Mouse (Mus musculus): ENCODE data around the gene Fam171a2. TPM values are rescaled to one million over a fixed set of nuclear protein-coding genes. Genes with fewer than 3 reads are reported as not detected.
A peak's percentile ranks its signal among the peaks of the same experiment; 100 is the strongest.

Fam171a2 gene
- polyA plus RNA-seq, 1 experiment from 2014 or later = 2.5 TPM

DNA sequence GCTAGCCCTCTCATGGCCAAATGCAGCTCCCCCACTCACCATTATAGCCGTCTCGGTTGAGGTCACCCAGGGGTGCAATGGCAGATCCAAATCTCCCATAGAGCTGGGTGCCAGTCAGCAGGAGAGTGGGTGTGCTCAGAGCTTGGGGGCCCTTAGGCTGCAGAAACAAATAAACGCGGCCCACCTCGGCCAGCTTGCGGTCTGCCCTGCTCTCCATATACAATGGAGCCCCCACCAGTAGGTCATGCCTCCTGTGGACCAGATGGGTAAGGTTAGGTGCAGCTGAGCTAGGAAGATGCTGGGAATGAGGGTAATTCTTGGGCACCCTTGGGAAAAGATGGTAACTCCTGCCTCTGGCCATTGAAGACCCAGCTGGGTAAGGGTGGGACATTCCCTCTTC lies 17.4 kb upstream of the Fam171a2 start:
- H3K36me3 ChIP-seq (ENCODE audit: control insufficient read depth, insufficient read depth, low read length) = no peaks in the 10 kb centered on the region
- ATAC-seq (ENCODE audit: insufficient read depth, low FRiP score) = no peak
- H3K9ac ChIP-seq (ENCODE audit: low read length) = no peak overlapping the region
- no peak overlapping the region for H3K4me2 ChIP-seq (ENCODE audit: low read depth, low read length)
- peaks cover 19% of the 10 kb centered on the region for H3K4me1 ChIP-seq (ENCODE audit: control insufficient read depth, insufficient read depth, low read length)
- H3K27ac ChIP-seq (ENCODE audit: low read length) = no peak overlapping the region
- H3K9me3 ChIP-seq (replicated peaks; ENCODE audit: control insufficient read depth, low read length) = no peaks in the 10 kb centered on the region
- no peak overlapping the region for H3K4me3 ChIP-seq (replicated peaks; ENCODE audit: low read length)
- 96% methylated on average over 6 of the region's 6 CpGs for WGBS
- no peaks in the 10 kb centered on the region for H3K27me3 ChIP-seq (ENCODE audit: control insufficient read depth, insufficient read depth, low read length)

DNA sequence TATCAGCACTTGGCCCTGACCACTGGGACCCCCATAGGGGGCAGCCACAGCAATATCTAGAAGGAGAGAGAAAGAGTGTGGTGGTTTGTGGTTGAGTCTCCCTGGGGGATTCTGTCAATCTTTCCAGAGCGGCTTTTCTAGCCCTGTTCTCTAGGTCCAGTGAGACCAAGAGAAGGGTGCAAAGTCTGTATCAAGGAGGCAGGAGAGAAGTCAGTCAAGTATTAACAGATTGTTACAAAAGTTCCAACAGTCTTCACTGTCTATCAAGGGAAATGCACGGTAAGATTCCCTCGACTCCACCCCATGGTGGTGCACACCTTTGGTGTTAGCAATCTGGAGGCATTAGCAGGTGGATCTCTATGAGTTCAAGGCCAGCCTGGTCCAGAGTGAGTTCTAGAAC lies 14.3 kb upstream of the Fam171a2 start:
- Histone ChIP-seq H3K9me3 (replicated peaks; ENCODE audit: control insufficient read depth, low read length) (no peaks in the 10 kb centered on the region), H3K4me1 (ENCODE audit: control insufficient read depth, insufficient read depth, low read length) (peaks cover 13% of the 10 kb centered on the region), H3K4me3 (replicated peaks; ENCODE audit: low read length) (no peak overlapping the region), H3K27me3 (ENCODE audit: control insufficient read depth, insufficient read depth, low read length) (no peaks in the 10 kb centered on the region), H3K36me3 (ENCODE audit: control insufficient read depth, insufficient read depth, low read length) (no peaks in the 10 kb centered on the region), H3K9ac (ENCODE audit: low read length) (no peak overlapping the region), H3K27ac (ENCODE audit: low read length) (no peak overlapping the region), H3K4me2 (ENCODE audit: low read depth, low read length) (no peak overlapping the region)
- 73% methylated on average over 3 of the region's 3 CpGs for WGBS
- no peak for ATAC-seq (ENCODE audit: insufficient read depth, low FRiP score)

DNA sequence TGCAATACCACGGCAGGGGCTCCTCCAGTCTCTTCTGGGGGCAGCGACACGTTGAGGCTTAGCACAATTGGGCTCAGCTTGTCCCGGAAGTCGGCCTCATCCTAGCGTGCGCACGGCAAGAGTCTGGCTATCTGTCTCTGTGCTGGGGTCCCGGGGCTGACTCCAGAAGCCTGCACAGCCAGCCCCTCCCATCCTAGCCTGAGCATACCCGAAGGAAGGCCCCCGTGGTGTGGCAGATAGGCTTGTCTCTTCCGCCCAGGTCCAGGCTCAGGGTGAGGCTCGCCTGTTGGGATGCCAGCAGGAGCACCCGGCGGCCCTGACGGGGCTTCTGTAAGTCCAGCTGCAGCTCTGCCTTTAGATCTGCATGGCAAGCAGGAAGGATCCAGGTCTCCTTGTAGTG lies 13.1 kb upstream of the Fam171a2 start:
- no peak overlapping the region for H3K4me2 ChIP-seq (ENCODE audit: low read depth, low read length)
- no peaks in the 10 kb centered on the region for H3K27me3 ChIP-seq (ENCODE audit: control insufficient read depth, insufficient read depth, low read length)
- H3K27ac ChIP-seq (ENCODE audit: low read length) = no peak overlapping the region
- no peak for ATAC-seq (ENCODE audit: insufficient read depth, low FRiP score)
- H3K4me1 ChIP-seq (ENCODE audit: control insufficient read depth, insufficient read depth, low read length) = peaks cover 10% of the 10 kb centered on the region
- whole genome bisulfite sequencing = 57% methylated on average over 16 of the region's 16 CpGs
- H3K4me3 ChIP-seq (replicated peaks; ENCODE audit: low read length) = no peak overlapping the region
- no peak overlapping the region for H3K9ac ChIP-seq (ENCODE audit: low read length)
- no peaks in the 10 kb centered on the region for H3K9me3 ChIP-seq (replicated peaks; ENCODE audit: control insufficient read depth, low read length)
- H3K36me3 ChIP-seq (ENCODE audit: control insufficient read depth, insufficient read depth, low read length) = no peaks in the 10 kb centered on the region

DNA sequence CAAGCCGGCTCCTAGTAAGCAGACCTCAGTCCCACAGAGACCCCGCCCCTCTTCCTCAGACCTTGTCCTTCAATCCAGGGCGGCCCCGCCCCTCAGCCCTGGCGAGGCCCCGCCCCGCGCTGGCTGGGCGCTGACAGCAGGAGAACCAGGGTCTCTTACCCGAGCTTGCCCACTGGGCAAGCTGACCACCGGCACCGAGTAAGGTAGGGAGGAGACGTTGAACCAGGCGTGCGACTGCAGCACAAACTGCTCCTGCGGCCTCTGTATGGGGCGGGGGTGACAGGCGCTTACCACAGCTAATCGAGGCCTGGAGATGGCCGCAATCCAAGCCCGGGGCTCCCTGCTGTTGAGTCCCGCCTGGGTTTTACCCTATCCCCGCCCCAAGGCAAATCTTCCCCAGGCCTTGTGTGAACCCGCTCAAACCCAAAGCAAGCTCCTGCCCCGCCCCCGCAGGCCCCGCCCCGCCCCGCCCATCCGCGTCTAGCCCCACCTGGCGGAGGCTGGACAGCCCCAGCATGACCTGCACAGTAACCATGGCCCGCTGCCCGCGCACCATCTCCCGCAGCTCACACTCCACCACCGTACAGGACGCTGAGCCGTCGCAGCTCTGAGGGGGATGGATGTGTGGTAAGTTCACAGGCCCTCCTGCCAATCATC lies 8.4 kb upstream of the Fam171a2 start:
- Histone ChIP-seq H3K9me3 (replicated peaks; ENCODE audit: control insufficient read depth, low read length) (no peaks in the 10 kb centered on the region), H3K4me3 (replicated peaks; ENCODE audit: low read length) (peak overlapping the region; percentile 62), H3K27ac (ENCODE audit: low read length) (peak overlapping the region; percentile 84), H3K4me2 (ENCODE audit: low read depth, low read length) (peak overlapping the region; percentile 98), H3K9ac (ENCODE audit: low read length) (peak overlapping the region; percentile 79), H3K4me1 (ENCODE audit: control insufficient read depth, insufficient read depth, low read length) (peaks cover 16% of the 10 kb centered on the region), H3K27me3 (ENCODE audit: control insufficient read depth, insufficient read depth, low read length) (no peaks in the 10 kb centered on the region), H3K36me3 (ENCODE audit: control insufficient read depth, insufficient read depth, low read length) (no peaks in the 10 kb centered on the region)
- under 1% methylated on average over 37 of the region's 40 CpGs for WGBS
- peak; percentile 89 for ATAC-seq (ENCODE audit: insufficient read depth, low FRiP score)

DNA sequence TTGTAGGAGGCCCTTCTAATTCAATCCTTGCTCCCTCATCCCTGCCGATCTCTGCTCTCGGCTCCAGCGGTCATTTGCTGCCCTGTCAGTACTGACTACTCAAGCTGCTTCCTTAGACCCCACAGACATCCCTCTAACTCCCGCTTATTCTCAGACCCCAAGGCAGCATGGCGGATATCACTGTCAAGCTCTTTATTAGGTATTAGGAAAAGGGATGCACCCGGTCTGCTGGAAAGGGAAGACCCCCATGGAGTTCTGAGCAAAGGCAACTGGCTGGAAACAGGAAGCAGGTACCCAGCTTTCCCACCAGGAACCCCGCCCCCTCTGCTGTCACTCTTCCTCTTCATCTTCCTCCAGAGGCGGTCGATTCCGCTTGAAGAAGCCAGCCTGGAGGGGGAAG lies 5.6 kb upstream of the Fam171a2 start:
- H3K4me1 ChIP-seq (ENCODE audit: control insufficient read depth, insufficient read depth, low read length) = peaks cover 29% of the 10 kb centered on the region
- 30% methylated on average over 10 of the region's 10 CpGs for WGBS
- H3K4me2 ChIP-seq (ENCODE audit: low read depth, low read length) = no peak overlapping the region
- H3K27me3 ChIP-seq (ENCODE audit: control insufficient read depth, insufficient read depth, low read length) = no peaks in the 10 kb centered on the region
- no peak overlapping the region for H3K9ac ChIP-seq (ENCODE audit: low read length)
- H3K4me3 ChIP-seq (replicated peaks; ENCODE audit: low read length) = no peak overlapping the region
- no peak overlapping the region for H3K27ac ChIP-seq (ENCODE audit: low read length)
- ATAC-seq (ENCODE audit: insufficient read depth, low FRiP score) = no peak
- no peaks in the 10 kb centered on the region for H3K9me3 ChIP-seq (replicated peaks; ENCODE audit: control insufficient read depth, low read length)
- no peaks in the 10 kb centered on the region for H3K36me3 ChIP-seq (ENCODE audit: control insufficient read depth, insufficient read depth, low read length)

DNA sequence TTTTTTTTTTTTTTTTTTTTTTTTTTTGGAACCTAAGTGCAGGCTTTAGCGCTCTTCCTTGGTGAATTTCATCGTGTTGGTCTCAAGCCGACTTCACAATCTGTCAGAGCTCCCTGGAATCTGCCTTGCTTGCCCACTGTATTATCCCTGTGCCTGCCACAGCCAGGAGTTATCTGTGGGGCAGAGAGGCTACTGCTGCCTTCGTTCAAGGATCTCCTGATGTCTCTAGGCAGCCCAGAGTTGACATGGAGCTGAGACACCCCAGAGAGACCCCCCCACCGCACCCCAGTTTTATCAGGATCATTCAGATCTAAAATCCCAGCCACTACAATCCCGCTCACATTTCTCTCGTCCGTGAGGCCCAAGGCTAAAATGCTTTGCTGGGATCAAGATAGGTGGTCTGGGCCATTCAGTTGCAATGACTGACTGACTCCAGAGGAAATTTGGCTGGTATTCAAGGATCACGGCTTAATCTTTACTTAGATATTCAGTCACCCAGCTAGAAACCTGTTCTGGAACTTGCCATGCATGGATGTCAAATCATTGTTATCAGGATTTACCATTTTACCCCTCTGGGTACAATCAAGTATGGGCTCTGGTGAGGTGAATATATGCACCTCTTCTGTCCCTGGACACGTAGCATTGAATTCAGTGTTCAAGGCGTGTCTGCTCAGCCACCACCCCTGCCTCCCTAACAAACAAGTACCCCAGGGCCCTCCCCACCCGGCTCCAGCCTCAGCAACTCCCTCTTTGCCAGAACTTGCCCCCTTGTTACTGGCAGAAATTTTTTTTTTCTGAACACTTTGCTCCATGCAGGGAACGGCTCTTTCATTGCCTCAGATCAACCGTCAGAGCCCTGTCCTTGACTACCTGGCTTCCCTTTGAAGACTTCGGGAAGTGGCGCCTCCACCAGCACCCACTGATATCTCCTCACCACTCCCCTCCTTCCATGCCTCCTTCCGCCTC lies 1.8 kb upstream of the Fam171a2 start:
- Histone ChIP-seq H3K36me3 (ENCODE audit: control insufficient read depth, insufficient read depth, low read length) (no peaks in the 10 kb centered on the region), H3K9me3 (replicated peaks; ENCODE audit: control insufficient read depth, low read length) (no peaks in the 10 kb centered on the region), H3K9ac (ENCODE audit: low read length) (peak overlapping the region; percentile 25; the same call in 1 of the 2 replicates), H3K4me3 (replicated peaks; ENCODE audit: low read length) (no peak overlapping the region), H3K4me2 (ENCODE audit: low read depth, low read length) (no peak overlapping the region), H3K4me1 (ENCODE audit: control insufficient read depth, insufficient read depth, low read length) (peaks cover 38% of the 10 kb centered on the region), H3K27me3 (ENCODE audit: control insufficient read depth, insufficient read depth, low read length) (no peaks in the 10 kb centered on the region), H3K27ac (ENCODE audit: low read length) (peak overlapping the region; percentile 77)
- peak; percentile 23; the same call in 1 of the 2 replicates for ATAC-seq (ENCODE audit: insufficient read depth, low FRiP score)
- 43% methylated on average over 17 of the region's 17 CpGs for WGBS

DNA sequence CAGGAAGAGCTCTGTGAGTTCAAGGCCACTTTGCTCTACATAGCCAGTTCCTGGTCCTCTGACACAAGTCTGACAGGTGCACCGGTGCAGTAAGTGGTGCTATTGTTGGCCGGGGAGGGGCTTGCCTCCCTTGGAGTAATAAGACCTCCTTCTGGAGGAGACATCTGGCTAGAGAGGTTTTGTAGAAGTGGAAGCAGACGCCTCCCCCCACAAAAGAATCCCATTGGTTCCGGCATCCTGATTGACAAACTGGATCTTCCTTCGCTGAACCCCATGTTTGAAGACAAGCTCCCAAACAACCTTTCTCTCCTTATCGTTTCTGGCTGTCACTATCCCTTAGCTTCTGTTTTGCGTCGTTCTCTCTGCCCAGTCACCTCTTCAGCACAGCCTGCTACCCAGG lies 845 bp upstream of the Fam171a2 start:
- 17% methylated on average over 8 of the region's 8 CpGs for WGBS
- Histone ChIP-seq H3K9ac (ENCODE audit: low read length) (no peak overlapping the region), H3K4me3 (replicated peaks; ENCODE audit: low read length) (no peak overlapping the region), H3K27ac (ENCODE audit: low read length) (peak overlapping the region; percentile 77), H3K36me3 (ENCODE audit: control insufficient read depth, insufficient read depth, low read length) (0 out of 2 replicates have a peak, but pooled peaks cover 2% of the 10 kb centered on the region), H3K4me2 (ENCODE audit: low read depth, low read length) (no peak overlapping the region), H3K4me1 (ENCODE audit: control insufficient read depth, insufficient read depth, low read length) (peaks cover 43% of the 10 kb centered on the region), H3K27me3 (ENCODE audit: control insufficient read depth, insufficient read depth, low read length) (no peaks in the 10 kb centered on the region), H3K9me3 (replicated peaks; ENCODE audit: control insufficient read depth, low read length) (no peaks in the 10 kb centered on the region)
- no peak for ATAC-seq (ENCODE audit: insufficient read depth, low FRiP score)

DNA sequence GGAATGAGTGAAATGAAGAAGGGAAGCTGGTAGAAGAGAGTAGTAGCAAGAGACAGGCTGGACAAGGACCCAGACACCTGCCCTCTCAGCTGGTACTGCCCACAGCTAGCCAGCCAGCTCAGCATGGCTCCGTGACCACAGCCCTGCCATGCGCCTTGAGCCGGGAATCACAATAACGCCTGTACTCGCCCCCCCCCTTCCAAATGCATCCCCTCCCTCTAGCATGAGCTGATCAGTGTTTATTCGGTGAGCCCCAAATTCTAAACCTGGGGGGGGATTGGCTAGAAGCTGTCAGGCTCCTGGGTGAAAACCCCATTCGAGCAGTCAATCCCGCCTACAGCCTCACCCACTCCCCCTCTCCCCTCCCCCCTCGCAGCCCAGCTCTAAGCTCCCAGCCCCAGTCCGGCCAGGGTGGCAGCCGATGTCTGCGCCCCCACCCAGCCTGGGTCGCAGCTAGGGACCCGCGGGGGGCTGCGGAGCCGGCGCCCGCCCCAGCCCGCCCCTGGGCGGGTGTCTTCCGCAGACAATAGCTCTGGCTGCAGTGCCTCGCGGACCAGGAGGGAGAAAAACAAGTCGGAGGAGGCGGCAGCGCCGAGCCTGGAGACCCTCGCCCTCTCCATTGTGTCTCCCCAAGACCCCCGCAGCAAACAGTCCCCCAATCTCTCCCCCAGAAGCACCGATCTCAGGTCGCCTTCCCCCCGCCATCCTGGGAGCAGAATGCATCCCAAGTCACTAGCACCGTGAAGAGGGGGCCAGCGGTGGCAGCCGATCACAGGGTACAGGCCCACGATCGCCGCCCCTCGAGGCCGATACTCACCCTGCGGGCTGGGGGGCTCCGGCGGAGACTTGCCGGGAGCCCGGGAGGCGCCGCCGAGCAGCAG lies 661 bp downstream of the Fam171a2 start:
- peaks cover 43% of the 10 kb centered on the region for H3K4me1 ChIP-seq (ENCODE audit: control insufficient read depth, insufficient read depth, low read length)
- ATAC-seq (ENCODE audit: insufficient read depth, low FRiP score) = peak; percentile 23
- WGBS = under 1% methylated on average over 49 of the region's 49 CpGs
- peak overlapping the region; percentile 87 for H3K4me3 ChIP-seq (replicated peaks; ENCODE audit: low read length)
- H3K9ac ChIP-seq (ENCODE audit: low read length) = peak overlapping the region; percentile 96
- peak overlapping the region; percentile 69 for H3K4me2 ChIP-seq (ENCODE audit: low read depth, low read length)
- H3K27me3 ChIP-seq (ENCODE audit: control insufficient read depth, insufficient read depth, low read length) = no peaks in the 10 kb centered on the region
- peak overlapping the region; percentile 96 for H3K27ac ChIP-seq (ENCODE audit: low read length)
- peaks cover 3% of the 10 kb centered on the region; the same call in 1 of the 2 replicates for H3K36me3 ChIP-seq (ENCODE audit: control insufficient read depth, insufficient read depth, low read length)
- no peaks in the 10 kb centered on the region for H3K9me3 ChIP-seq (replicated peaks; ENCODE audit: control insufficient read depth, low read length)

All from stomach, embryonic 16.5 days (tissue).